Mouse (Mus musculus) liver, adult (tissue): ENCODE results near the gene Cryl1.

Experiments used
- GATA4 ChIP-seq: IDR thresholded peaks from 2 replicates; pipeline ENCODE4 v1.6.1; 2014; ENCODE audit warnings: mild to moderate bottlenecking, low read length; ENCODE audit not compliant: insufficient replicate concordance

The Cryl1 gene

GRCm38 (mm10) chr14:57300530-57300929 is 97.8 kb downstream of the Cryl1 start:
- no peak for TF ChIP-seq GATA4

- TF ChIP-seq GATA4, result no peak
These were observed 100.7 kb downstream of the Cryl1 start for GRCm38 (mm10) chr14:57297672-57298071.

- TF ChIP-seq GATA4, result no peak
These were observed 106.9 kb downstream of the Cryl1 start for GRCm38 (mm10) chr14:57291399-57291942.

- TF ChIP-seq GATA4, result no peak
These were observed 109.2 kb downstream of the Cryl1 start for GRCm38 (mm10) chr14:57289105-57289504.

- no peak for TF ChIP-seq GATA4
These were observed 114.5 kb downstream of the Cryl1 start for GRCm38 (mm10) chr14:57283816-57284215.

- no peak for TF ChIP-seq GATA4
These were observed 115.7 kb downstream of the Cryl1 start for GRCm38 (mm10) chr14:57282591-57282990.

- TF ChIP-seq GATA4, result no peak
These were observed 117.5 kb downstream of the Cryl1 start for GRCm38 (mm10) chr14:57280835-57281234.

GRCm38 (mm10) chr14:57276481-57277012 is 121.8 kb downstream of the Cryl1 start:
- TF ChIP-seq GATA4, result no peak

GRCm38 (mm10) chr14:57272341-57272740 is 126.0 kb downstream of the Cryl1 start:
- no peak for TF ChIP-seq GATA4

- TF ChIP-seq GATA4, result no peak
These were observed 126.5 kb downstream of the Cryl1 start for GRCm38 (mm10) chr14:57271861-57272260.

GRCm38 (mm10) chr14:57268900-57269299 is 129.4 kb downstream of the Cryl1 start:
- TF ChIP-seq GATA4, result no peak

- no peak for TF ChIP-seq GATA4
These were observed 130.0 kb downstream of the Cryl1 start for GRCm38 (mm10) chr14:57268344-57268743.

GRCm38 (mm10) chr14:57263943-57264342 is 134.4 kb downstream of the Cryl1 start:
- no peak for TF ChIP-seq GATA4

- TF ChIP-seq GATA4, result no peak
These were observed 139.0 kb downstream of the Cryl1 start for GRCm38 (mm10) chr14:57259341-57259740.

GRCm38 (mm10) chr14:57248661-57249060 is 149.7 kb downstream of the Cryl1 start:
- no peak for TF ChIP-seq GATA4

GRCm38 (mm10) chr14:57246575-57246974 is 151.8 kb downstream of the Cryl1 start:
- no peak for TF ChIP-seq GATA4

- no peak for TF ChIP-seq GATA4
These were observed 155.4 kb downstream of the Cryl1 start for GRCm38 (mm10) chr14:57242978-57243377.

GRCm38 (mm10) chr14:57235276-57235675 is 163.1 kb downstream of the Cryl1 start:
- TF ChIP-seq GATA4, result no peak

- no peak for TF ChIP-seq GATA4
These were observed 163.6 kb downstream of the Cryl1 start for GRCm38 (mm10) chr14:57234711-57235110.
